Mouse (Mus musculus): ENCODE measurements around the gene Fsd1.
A peak's percentile ranks its signal among the peaks of the same experiment; 100 is the strongest.

Gene Fsd1

GRCm38 (mm10) chr17:55963171-55963570, 23.1 kb upstream of the Fsd1 start:
- no peak for DNase-seq

- DNase-seq: no peak
Measured at GRCm38 (mm10) chr17:55964496-55964895, 21.8 kb upstream of the Fsd1 start.

GRCm38 (mm10) chr17:55964996-55965395, 21.3 kb upstream of the Fsd1 start:
- DNase-seq: no peak

- peak in 1 of 2 experiments; percentile 36 for DNase-seq
Measured at GRCm38 (mm10) chr17:55967186-55967585, 19.1 kb upstream of the Fsd1 start.

GRCm38 (mm10) chr17:55968210-55968609, 18.1 kb upstream of the Fsd1 start:
- DNase-seq: no peak

GRCm38 (mm10) chr17:55969560-55969959, 16.7 kb upstream of the Fsd1 start:
- DNase-seq: no peak

GRCm38 (mm10) chr17:55969966-55970891, 16.1 kb upstream of the Fsd1 start, which contains the start of gene Shd:
Shd (plus strand) TSS chr17:55970467.
- peak; percentile 62 to 74 for DNase-seq

- DNase-seq: no peak
Measured at GRCm38 (mm10) chr17:55971453-55971852, 14.9 kb upstream of the Fsd1 start.

- DNase-seq: peak; percentile 88 to 91
Measured at GRCm38 (mm10) chr17:55976255-55976862, 9.9 kb upstream of the Fsd1 start.

- DNase-seq: no peak
Measured at GRCm38 (mm10) chr17:55977301-55977700, 9.0 kb upstream of the Fsd1 start.

GRCm38 (mm10) chr17:55990278-55990898, 4.1 kb downstream of the Fsd1 start:
- DNase-seq: no peak

- DNase-seq: no peak
Measured at GRCm38 (mm10) chr17:55996007-55996406, 9.7 kb downstream of the Fsd1 start.

- DNase-seq: no peak
Measured at GRCm38 (mm10) chr17:55999794-56000499, 13.6 kb downstream of the Fsd1 start.

- DNase-seq: peak; percentile 42 to 52
Measured at GRCm38 (mm10) chr17:56003000-56003399, 16.7 kb downstream of the Fsd1 start.

GRCm38 (mm10) chr17:56005415-56006061, 19.2 kb downstream of the Fsd1 start, which contains the start of the genes Stap2 and Mpnd:
Stap2 (minus strand) TSS chr17:56005584.
Mpnd (plus strand) TSS chr17:56005711.
- peak; percentile 56 to 65 for DNase-seq

GRCm38 (mm10) chr17:56006956-56007355, 20.6 kb downstream of the Fsd1 start:
- no peak for DNase-seq

- DNase-seq: no peak
Measured at GRCm38 (mm10) chr17:56007444-56008355, 21.4 kb downstream of the Fsd1 start.

- peak; percentile 91 to 94 for DNase-seq
Measured at GRCm38 (mm10) chr17:56008356-56009087, 22.2 kb downstream of the Fsd1 start.

GRCm38 (mm10) chr17:56009088-56009961, 23.0 kb downstream of the Fsd1 start:
- DNase-seq: peak; percentile 90 to 95
